Mouse (Mus musculus) heart, adult 8-10 months (tissue): ENCODE data around the gene Krt6b. TPM values are rescaled to one million over a fixed set of nuclear protein-coding genes. Genes with fewer than 3 reads are reported as not detected.
"Not testable (repeated sequence)": the region's sequence is repeated elsewhere in the genome, so short reads cannot be mapped to it uniquely, and the experiment has no call there.

Experiments
- DNase-seq: peaks from one replicate; pipeline ENCODE4 v3.0.0; 2022; ENCODE audit warnings: low spot score
- total RNA-seq, 4 experiments: library from RNA; stranded (reverse); gene quantifications; 2 replicates each; pipeline ENCODE4 v1.2.4; 2022

The Krt6b gene
- not detected for total RNA-seq

DNA sequence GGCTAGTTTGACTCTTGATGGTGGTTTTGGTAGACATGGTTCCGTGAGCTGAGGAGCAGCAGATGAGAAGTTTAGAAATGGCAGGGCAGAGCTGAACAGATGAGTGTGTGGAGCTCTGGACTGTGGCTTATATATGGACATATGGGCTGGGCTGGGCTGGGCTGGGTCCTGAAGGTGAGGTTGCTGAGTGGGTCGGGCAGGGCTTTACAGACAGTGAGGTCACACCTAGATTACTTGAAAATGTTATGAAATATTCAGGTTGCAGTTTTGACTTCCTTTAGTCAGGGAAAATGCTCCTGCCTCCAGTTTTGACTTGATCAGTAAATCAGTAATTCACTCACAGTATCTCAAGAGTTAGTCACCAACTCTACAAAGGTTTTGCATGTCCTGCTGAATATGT is at the start of gene Krt6b:
TSS of gene Krt6b (minus strand) at position 101 of the 400 bp plus-strand sequence.
- DNase-seq = no peak

DNA sequence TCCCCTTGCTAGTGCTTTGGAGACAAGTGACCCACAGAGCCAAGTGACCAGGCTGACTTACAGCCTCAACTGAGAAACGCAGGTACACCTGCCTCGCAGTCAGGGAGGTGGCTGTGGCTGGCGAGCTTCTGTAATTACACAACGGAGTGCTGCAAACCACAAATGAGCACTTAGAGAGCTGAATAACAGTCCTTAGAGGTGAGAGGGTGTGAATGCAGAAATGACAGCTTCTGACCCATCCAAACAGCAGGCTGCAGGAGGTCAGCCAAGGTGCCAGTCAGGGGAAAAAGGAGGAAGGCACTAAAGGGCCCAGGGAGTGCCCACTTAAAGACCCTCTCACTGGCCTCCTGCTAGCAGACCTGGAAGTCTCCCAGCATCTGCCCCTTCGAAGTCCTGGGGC is 44.6 kb upstream of the Krt6b start:
- no peak for DNase-seq

DNA sequence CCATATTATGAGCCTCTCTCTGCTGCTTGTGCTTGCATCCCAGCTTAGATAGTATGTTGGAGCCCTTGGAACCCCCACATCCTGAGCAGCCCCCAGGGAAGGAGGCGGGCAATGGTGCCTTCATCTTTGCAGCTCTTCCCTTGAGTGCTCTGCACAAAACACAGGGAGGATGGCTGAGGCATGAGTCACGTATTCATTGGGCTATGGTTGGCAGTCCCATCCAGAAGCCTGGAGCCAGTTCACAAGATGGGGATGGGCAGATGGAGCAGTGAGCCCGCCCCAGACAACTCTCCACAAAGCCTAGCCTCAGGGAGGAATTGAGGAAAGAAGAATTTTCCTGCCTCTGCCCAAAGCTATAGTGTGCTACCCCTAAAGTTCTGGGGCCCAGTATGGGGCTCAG is 35.7 kb upstream of the Krt6b start:
- DNase-seq = no peak

DNA sequence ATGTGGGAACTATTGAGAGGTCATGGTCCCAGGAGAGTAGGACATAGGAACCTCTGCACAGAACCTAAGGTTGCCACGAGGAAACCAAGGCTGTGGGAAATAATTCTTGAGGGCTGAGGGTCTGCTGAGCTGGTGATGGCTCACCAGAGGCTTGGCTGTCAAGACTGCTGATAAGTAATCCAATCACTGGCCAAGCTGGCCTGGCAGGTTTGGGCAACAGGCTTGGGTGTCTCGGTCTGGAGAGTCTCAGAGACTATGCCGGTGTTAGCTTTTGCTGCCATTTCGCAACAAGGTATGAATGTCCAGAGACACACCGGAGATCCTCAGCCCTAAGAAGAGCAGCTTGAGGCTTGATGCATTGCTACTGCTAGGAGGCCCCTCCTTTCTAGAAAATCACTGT is 34.3 kb upstream of the Krt6b start:
- DNase-seq = no peak

DNA sequence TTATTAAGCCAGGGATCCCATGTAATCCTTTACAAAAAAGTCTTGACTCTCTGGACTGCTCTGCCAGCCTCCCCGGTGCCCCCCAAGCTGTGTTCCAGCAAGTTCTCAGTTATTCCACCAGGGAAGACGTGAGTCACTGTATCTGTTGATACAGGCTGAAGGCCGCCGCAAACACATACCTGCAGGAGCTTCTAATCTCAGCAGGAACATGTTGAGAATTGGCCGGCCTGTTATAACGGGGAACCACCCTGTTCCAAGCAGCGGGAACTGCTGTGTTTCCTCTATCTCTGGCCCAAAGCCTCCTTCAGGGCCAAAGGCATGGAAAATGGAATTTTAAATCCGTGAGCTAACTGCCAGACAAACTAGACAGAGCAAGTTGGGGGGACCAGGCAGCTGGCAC is 33.6 kb upstream of the Krt6b start:
- no peak for DNase-seq

DNA sequence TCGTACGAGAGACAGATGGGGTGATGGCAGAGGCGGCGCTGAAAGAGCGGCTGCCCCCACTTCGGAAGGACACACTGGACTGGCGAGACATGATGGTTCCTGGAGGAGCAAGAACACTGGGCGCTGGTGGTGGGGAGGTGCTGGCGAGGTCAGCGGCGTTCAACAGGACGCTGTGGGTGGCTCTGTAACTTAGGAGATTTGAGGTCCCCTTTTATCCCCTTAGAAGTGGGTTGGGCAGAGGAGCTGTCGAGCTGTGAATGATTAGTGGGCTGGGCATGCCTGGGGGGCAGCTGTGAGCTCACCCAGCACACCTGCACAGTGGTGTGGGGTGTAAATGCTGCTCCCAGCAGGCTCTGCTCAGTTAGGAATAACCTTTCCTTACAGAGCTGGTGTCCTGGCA is 32.6 kb upstream of the Krt6b start, which contains the start of gene Krt5:
TSS of gene Krt5 (minus strand) at position 179 of the 400 bp plus-strand sequence.
- no peak for DNase-seq

DNA sequence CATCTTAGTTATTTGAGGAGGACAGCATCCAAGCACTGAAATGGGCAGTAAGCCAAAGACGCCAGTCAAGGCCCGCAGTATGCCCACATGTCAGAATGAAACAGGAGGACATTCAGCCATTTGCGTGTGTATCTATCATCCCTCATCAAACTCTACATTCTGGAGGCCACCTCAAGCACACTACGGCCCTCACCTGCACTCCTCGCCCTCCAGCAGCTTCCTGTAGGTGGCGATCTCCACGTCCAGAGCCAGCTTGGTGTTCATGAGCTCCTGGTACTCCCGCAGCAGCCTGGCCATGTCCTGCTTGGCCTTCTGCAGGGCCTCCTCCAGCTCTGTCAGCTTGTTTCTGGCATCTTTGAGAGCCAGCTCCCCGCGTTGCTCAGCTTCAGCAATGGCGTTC is 28.6 kb upstream of the Krt6b start:
- DNase-seq = no peak

DNA sequence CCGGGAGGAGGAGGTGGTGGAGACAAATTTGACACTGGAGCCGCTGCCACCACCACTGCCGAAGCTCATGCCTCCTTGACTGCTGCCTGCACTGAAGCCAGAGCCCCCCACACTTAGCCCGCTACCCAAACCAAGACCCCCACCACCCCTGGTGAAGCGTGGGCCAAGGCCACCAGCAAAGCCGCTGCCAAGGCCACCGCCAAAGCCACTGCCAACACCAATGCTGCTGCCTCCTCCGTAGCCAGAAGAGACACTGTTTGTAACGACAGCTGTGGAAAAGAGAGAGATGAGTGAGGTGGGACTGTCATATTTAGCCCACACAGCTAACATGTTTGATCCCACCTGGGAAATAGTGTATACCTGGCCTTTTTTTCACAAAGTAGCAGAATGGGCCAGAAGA is 27.4 kb upstream of the Krt6b start:
- DNase-seq = no peak

DNA sequence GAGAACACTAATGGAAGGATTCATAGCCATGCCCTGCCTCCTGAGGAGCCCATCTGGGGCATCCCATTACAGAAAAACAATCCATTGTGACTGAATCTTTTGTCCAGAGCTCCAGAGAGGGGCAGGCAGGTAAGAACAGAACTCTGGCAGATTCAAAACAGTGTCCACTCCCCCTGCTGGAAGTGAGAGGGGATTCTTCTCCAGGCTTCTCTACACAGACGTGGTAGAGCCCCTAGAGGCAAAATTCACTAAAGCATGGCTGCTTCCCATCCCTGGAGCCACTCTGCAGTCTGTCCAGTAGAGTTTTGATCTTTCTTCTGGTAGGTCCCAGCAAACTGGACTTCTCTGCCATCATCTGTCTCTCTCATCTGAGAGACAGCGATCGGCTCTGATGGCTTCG is 24.0 kb upstream of the Krt6b start:
- no peak for DNase-seq

DNA sequence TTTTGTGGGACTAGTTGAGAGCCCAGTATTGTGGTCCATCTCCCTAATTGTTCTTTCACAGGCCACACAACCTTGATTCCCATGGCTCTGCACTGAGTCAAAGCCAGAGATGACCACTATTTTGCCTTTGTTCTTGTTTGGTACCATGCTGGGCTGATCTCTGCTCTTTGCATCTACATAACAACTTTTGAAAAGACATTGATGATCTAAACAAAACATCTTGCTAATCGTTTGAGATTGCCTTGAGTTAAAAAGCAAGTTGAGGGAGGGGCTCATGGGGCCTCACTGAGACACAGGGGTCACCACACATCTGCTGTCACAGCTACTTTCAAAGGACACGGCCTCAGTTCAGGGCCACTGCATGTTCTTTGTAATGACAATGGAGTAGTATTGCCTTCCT is 22.3 kb upstream of the Krt6b start:
- DNase-seq = no peak

DNA sequence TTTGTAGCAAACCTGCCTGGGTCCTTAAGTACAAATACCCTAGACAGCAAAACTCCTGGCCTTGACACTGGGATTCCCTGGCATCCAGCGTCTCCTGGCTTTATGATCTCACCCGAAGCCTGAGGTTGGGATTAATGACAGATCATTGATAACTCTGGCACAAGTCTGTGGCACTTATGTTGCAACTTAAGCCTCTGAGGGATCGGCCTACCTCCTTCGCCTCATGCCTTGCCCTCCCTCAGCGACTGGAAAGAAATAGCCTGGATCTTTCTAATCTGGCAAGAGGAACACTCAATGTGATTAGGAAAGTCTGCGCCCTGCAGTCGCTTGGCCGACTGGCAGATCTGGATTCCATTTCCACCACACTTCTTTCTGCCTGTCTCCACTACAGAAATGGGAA is 19.8 kb upstream of the Krt6b start:
- no peak for DNase-seq

DNA sequence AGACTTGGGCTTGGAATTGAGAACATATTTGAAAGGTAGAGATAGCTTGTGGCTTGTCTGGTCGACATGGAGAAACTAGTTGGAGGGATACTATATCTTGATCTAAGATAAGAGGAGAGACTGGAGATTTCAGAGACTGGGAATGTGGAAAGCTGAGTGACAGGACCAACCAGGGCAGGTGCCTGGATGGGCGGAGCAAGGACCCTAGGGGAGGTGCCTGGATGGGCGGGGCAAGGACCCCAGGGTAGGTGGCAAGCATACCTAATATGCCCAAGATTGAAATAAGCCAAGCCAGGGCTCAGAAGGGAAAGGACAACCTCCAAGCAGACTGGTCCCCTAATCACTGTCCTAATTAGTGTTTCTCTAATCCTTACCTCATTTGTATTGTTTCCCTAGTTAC is 19.1 kb upstream of the Krt6b start:
- no peak for DNase-seq

DNA sequence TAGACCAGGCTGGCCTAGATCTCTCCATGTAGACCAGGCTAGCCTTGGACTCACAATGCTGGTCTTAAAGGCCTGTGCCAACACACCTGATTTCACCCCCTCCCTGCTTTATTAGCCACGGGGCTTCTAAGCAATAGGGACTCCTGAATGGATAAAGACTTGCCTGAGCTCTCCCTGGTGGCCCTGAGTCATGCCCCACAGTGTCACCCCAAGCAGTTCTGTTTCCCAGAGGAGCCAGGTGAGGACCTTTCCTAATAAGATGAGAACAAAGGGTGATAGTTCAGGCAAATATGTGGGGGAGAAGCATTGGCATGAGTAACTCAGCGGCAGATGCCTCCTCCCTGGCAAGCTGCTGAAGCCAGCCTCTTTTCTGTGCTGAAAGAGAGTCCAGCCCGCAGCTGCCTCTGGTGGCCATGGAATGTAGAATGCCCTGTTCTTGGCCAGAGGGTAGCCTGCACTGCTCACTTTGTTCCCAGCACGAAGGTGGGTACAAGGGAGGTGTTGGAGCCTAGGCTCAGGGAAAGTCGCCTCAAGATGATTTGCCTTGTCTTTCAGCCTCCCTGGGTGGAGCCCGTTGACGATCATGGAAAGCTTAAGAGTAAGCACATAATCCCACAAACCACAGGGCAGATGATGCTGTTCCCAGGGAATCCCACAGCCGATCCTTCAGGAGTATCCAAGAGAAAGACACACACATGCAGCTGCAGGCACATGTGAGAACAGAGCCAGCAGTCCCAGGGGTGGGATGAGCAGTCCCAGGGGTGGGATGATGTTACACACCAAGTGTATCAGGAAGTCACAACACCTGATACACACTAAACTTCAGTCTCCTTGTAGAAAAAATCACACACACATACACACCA is 17.5 kb upstream of the Krt6b start:
- DNase-seq = no peak

DNA sequence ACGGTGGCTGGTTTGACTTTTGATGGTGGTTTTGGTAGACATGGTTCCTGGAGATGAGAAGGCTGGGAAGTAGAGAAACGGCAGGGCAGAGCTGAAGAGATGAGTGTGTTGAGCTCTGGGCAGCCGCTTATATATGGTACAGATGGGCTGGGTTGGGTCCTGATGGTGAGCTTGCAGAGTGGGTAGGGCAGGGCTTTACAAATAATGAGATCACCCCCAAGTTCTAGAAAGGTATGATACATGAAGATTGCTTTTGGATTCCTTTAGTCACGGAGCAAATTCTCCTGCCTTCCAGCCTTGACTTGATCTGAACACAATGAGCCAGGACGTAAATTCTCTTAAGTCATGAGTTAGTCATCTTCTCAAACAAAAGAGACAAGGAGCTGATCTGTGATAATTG is 14.1 kb upstream of the Krt6b start, which contains the start of gene Krt6a:
TSS of gene Krt6a (minus strand) at position 101 of the 400 bp plus-strand sequence.
- DNase-seq = no peak

DNA sequence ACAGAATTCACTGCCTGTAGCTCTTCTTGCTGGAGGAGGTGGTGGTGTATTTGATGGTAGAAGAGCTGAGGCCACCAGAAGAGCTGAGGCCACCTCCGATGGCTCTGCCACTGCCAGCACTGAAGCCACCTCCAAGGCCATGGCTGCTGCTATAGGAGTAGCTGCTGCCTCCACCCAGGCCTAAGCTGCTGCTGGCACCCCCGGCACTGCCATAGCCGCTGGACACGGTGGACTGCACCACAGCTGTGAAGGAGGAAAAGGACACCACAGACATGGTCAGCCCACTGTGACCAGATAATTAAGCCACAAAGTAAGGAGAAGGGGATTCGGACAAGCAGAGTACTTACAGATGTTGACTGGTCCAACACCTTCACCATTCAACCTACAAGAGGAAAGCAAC is 10.4 kb upstream of the Krt6b start:
- not testable (repeated sequence) for DNase-seq

DNA sequence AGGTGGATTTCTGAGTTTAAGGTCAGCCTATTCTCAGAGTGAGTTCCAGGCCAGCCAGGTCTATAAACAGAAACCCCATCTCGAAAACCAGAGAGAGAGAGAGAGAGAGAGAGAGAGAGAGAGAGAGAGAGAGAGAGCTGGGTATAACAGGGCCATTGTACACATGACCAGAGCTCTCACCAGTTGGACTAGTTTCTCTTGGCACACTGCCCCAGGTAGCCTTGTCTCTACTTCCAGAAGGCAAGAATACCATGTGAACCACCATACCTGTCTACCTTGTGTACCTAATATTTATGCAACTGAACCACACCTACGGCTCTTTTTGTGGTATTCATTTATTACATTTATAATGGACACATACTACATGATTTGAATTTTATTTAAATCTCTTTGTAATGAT is 8.1 kb upstream of the Krt6b start:
- no peak for DNase-seq

DNA sequence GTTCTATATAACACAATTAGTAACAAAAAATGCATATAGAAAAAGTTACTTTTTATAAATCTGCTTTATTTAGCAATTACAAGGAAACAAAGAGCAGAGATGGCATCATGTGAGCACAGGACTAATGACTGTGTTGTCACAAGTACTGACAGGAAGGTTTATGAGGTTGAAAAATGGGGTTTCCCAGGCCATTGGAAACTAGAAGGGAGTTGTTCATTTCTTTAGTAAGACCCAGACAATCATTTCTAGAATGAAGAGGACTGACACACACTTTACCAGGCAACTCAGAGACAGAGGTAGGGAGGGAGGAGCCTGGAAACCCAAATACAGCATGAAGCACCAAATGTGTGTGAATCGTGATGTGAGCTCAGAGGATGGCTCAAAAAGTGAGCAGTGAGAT is 4.1 kb downstream of the Krt6b start:
- DNase-seq = no peak

DNA sequence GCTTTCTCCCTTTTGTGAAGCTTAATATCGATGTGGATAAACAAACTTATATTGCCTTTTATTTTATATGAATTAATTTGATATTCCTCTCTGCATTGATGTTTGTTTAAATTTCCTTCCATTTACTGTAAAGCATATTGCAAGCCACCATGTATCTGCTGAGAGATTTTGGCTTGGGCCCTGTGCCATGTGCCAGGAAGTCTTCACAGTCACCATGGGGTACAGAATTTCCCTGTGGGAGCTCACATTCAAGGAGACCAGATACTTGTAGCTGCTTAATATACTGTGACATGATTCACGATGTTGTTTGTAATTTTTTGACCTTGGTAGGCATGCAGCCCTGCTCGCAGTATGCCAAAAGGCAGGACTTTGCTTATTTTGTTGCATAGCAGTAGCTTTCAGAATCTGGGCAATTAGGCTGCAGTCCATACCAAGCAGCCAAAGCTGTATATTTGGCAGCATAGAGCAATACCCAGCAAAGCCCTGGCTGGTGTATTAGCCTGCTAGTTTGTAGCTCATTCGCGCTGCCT is 27.3 kb downstream of the Krt6b start:
- no peak for DNase-seq

DNA sequence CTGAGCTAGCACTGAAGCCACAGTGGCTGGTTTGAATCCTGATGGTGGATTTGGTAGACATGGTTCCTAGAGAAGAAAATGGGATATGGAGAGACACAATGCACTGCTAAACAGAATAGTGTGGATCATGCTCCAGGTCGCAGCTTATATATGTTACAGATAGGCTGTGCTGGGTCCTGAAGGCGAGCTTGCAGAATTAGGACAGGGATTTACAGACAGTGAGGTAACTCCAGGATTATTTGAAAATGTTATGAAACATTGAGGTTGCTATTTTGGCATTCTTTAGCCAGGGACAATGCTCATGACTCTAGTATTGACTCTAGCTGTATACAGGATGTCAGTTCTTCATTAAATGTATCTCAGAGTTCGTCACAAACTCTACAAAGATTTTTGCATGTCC is 32.8 kb downstream of the Krt6b start, which contains the start of gene Gm5478:
TSS of gene Gm5478 (minus strand) at position 101 of the 400 bp plus-strand sequence.
- DNase-seq = no peak

DNA sequence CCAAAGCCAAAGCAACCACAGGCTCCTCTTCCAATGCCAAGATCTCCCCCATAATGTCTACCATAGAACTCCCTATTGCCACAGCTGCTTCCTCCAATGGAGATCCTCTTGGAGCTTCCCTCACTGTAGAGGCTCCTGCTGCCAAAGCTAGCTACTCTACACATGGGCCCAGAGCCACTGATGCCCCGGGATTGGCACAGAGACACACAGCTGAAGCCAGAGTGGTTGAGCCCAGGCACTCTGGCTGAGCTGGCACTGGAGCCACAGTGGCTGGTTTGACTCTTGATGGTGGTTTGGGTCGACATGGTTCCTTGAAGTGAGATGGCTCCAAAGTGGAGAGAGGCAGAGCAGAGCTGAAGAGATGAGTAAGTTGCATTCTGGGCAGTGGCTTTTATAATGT is 52.2 kb downstream of the Krt6b start, which contains the start of gene Gm5414:
TSS of gene Gm5414 (minus strand) at position 305 of the 400 bp plus-strand sequence.
- DNase-seq = no peak
